Mouse (Mus musculus): Measurements from ENCODE around the gene Mrln.

Mrln gene

GRCm38 (mm10) chr10:70255601-70256210 is 51.2 kb downstream of the Mrln start:
- DNase-seq (ENCODE audit: low spot score), result no peak

DNA sequence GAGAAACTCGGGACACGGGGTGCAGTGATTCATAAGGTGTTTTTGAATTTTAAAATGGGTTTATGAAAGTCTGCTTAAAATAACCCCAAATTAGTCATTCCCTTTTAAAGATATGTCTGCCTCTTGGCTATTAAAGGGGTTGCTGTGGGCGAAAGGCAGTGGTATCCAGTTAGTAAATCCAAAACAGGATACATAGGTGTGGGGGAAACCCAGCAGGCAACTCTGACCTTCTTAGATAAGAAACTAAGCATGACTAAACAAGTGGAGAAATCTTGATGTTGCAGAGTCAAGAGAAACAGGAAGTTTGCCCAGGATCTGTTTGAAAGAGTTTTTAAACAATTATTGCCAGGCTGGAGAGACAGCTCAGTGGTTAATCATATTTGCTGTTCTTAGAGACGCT is 52.6 kb downstream of the Mrln start:
- no peak for DNase-seq (ENCODE audit: low spot score)

GRCm38 (mm10) chr10:70260904-70261303 is 56.4 kb downstream of the Mrln start:
- DNase-seq (ENCODE audit: low spot score), result no peak

GRCm38 (mm10) chr10:70262051-70262450 is 57.6 kb downstream of the Mrln start:
- no peak for DNase-seq (ENCODE audit: low spot score)

- no peak for DNase-seq (ENCODE audit: low spot score)
Observed at GRCm38 (mm10) chr10:70263681-70264189, 59.3 kb downstream of the Mrln start.

GRCm38 (mm10) chr10:70264337-70265036 is 60.0 kb downstream of the Mrln start:
- DNase-seq (ENCODE audit: low spot score), result no peak

GRCm38 (mm10) chr10:70266501-70266900 is 62.0 kb downstream of the Mrln start:
- no peak for DNase-seq (ENCODE audit: low spot score)

DNA sequence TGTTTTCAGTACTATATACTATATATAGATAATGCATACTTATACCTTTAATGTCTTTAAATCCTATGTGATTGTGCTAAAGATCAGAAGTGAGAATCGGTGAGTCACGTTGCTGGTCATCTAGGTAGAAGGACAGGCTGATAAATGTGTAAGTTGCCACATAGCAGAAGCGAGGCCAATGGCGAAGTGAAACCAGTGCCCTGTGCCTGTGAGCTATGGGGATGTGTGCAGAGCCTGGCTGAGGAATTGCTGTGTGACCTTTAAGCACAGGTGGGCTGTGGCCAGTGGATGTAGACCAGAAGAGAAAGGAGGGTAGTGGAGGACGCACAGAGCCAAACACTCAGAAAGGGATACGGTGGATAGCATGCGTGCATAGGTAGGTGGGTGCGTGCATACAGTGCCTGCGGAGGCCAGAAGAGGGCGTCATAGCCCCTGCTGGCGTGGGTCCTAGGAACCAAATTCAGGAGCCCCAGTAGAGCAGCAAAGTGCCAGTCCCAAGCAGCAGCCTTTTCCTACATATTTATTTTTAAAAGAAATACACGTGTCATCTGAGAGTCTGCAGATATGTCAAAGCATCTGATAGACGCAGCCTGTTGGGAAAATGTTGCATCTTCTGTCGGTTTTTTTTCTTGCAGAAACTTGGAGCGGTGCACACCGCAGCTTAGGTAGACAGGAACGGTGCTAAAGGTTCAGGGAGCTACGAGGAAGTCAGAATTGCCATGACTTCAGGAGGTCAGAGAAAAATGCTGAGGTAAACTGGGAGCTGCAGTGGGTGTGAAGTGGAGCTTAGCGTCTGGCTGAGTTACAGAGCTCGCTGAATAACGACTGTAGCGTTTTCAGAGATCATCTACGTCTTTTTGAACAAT is 64.3 kb downstream of the Mrln start:
- DNase-seq (ENCODE audit: low spot score), result no peak

Measured in ovary, adult 18-20 months (tissue).